Mouse (Mus musculus) limb, embryonic 15.5 days (tissue): Measurements from ENCODE around the gene Olfr803. TPM values are rescaled to one million over a fixed set of nuclear protein-coding genes. Genes with fewer than 3 reads are reported as not detected.

Source experiments
- ATAC-seq: fragments of 200-750 bp; cut with Nextera tagmentation; 2 replicates; pipeline ENCODE4 v1.8.0; 2017; ENCODE audit warnings: low read depth, moderate TSS enrichment; ENCODE audit not compliant: insufficient number of reproducible peaks, low FRiP score, low TSS enrichment
- H3K27ac ChIP-seq: fragments of 300-500 bp; sonication (generic); 2 replicates; pipeline ENCODE4 v1.5.1; 2015; ENCODE audit warnings: moderate library complexity, mild to moderate bottlenecking, inconsistent platforms
- H3K27me3 ChIP-seq: fragments of 300-500 bp; sonication (generic); 2 replicates; pipeline ENCODE4 v1.6.1; 2015; ENCODE audit warnings: inconsistent platforms
- H3K36me3 ChIP-seq: fragments of 300-500 bp; sonication (generic); 2 replicates; pipeline ENCODE4 v1.6.1; 2015; ENCODE audit warnings: inconsistent platforms
- H3K4me1 ChIP-seq: fragments of 300-500 bp; sonication (generic); 2 replicates; pipeline ENCODE4 v1.6.1; 2015; ENCODE audit warnings: inconsistent platforms
- H3K4me2 ChIP-seq: fragments of 300-500 bp; sonication (generic); 2 replicates; pipeline ENCODE4 v1.6.1; 2015; ENCODE audit warnings: mild to moderate bottlenecking, inconsistent platforms
- H3K4me3 ChIP-seq: fragments of 300-500 bp; sonication (generic); 2 replicates; pipeline ENCODE4 v1.5.1; 2015; ENCODE audit warnings: mild to moderate bottlenecking, inconsistent platforms
- H3K9ac ChIP-seq: fragments of 300-500 bp; sonication (generic); 2 replicates; pipeline ENCODE4 v1.6.1; 2015; ENCODE audit warnings: inconsistent platforms
- H3K9me3 ChIP-seq: fragments of 300-500 bp; sonication (generic); 2 replicates; pipeline ENCODE4 v1.6.1; 2016; ENCODE audit warnings: inconsistent platforms
- WGBS: fragments of 180-500 bp; shearing (Covaris S2); methylation state at CpG from one replicate; pipeline ENCODE4 v1.1.7; 2015; 5-methylcytosine and 5-hydroxymethylcytosine counted together
- microRNA-seq: library from miRNA; unstranded; fragments of <30 nt; microRNA quantifications from one replicate; pipeline ENCODE4, GENCODE M21; 2016
- polyA plus RNA-seq: library from polyadenylated mRNA; unstranded; fragments of >200 nt; fragmentation: Nextera tagmentation; extraction: Ambion mirVana; gene quantifications from 2 replicates; pipeline ENCODE4 v1.2.1, GENCODE M21; 2015

Gene Olfr803
- not detected in 2 replicates for polyA plus RNA-seq

- Histone ChIP-seq H3K9ac (no peak within 1 kb of the TSS), H3K27me3 (no peaks in the 10 kb centered on the region), H3K4me1 (no peaks in the 10 kb centered on the region), H3K4me3 (no peak within 1 kb of the TSS), H3K4me2 (no peak within 1 kb of the TSS), H3K9me3 (no peaks in the 10 kb centered on the region), H3K27ac (no peak within 1 kb of the TSS), H3K36me3 (no peaks in the 10 kb centered on the region)
- ATAC-seq = no peak
- 63% methylated on average over 2 of the region's 2 CpGs for WGBS
These were observed at the start of gene Olfr803 for GRCm38 (mm10) chr10:129694186-129694585. Gene Olfr803 (minus strand): TSS chr10:129694286.

- H3K36me3 ChIP-seq = no peaks in the 10 kb centered on the region
These were observed 47.7 kb upstream of the Olfr803 start, which contains the start of gene Olfr806 for GRCm38 (mm10) chr10:129741821-129742220. Gene Olfr806 (minus strand): TSS chr10:129741921.

GRCm38 (mm10) chr10:129729275-129729674 is 35.2 kb upstream of the Olfr803 start, which contains the start of gene Olfr805:
Gene Olfr805 (minus strand): TSS chr10:129729375.
- Histone ChIP-seq H3K9ac (no peak within 1 kb of the TSS), H3K36me3 (no peaks in the 10 kb centered on the region), H3K27ac (no peak within 1 kb of the TSS), H3K4me2 (no peak within 1 kb of the TSS), H3K27me3 (no peaks in the 10 kb centered on the region), H3K9me3 (no peaks in the 10 kb centered on the region), H3K4me1 (no peaks in the 10 kb centered on the region), H3K4me3 (no peak within 1 kb of the TSS)
- WGBS = 93% methylated on average over 2 of the region's 2 CpGs
- ATAC-seq = no peak

More at GRCm38 (mm10) chr10:129741821-129742220, 47.7 kb upstream of the Olfr803 start, which contains the start of gene Olfr806:
- Histone ChIP-seq H3K4me3 (no peak within 1 kb of the TSS), H3K4me2 (no peak within 1 kb of the TSS), H3K4me1 (no peaks in the 10 kb centered on the region), H3K9ac (no peak within 1 kb of the TSS), H3K9me3 (no peaks in the 10 kb centered on the region), H3K27ac (no peak within 1 kb of the TSS), H3K27me3 (no peaks in the 10 kb centered on the region)
- ATAC-seq = no peak

- H3K9me3 ChIP-seq = no peaks in the 10 kb centered on the region
- no peak for ATAC-seq
- no peak within 1 kb of the TSS for H3K4me2 ChIP-seq
- H3K4me3 ChIP-seq = no peak within 1 kb of the TSS
- H3K9ac ChIP-seq = no peak within 1 kb of the TSS
- H3K36me3 ChIP-seq = no peaks in the 10 kb centered on the region
- no peak within 1 kb of the TSS for H3K27ac ChIP-seq
- no peaks in the 10 kb centered on the region for H3K4me1 ChIP-seq
- H3K27me3 ChIP-seq = no peaks in the 10 kb centered on the region
These were observed 8.8 kb upstream of the Olfr803 start, which contains the start of gene Olfr804 for GRCm38 (mm10) chr10:129702910-129703309. Gene Olfr804 (plus strand): TSS chr10:129703210.

- Histone ChIP-seq H3K4me1 (no peaks in the 10 kb centered on the region), H3K36me3 (no peaks in the 10 kb centered on the region), H3K4me2 (no peak within 1 kb of the TSS), H3K9me3 (no peaks in the 10 kb centered on the region), H3K4me3 (no peak within 1 kb of the TSS), H3K27me3 (no peaks in the 10 kb centered on the region), H3K27ac (no peak within 1 kb of the TSS), H3K9ac (no peak within 1 kb of the TSS)
- 56% methylated on average over 1 of the region's 1 CpGs for WGBS
- no peak for ATAC-seq
These were observed 6.0 kb downstream of the Olfr803 start, which contains the start of gene Olfr802 for GRCm38 (mm10) chr10:129688069-129688468. Gene Olfr802 (minus strand): TSS chr10:129688169.

GRCm38 (mm10) chr10:129673765-129674164 is 20.3 kb downstream of the Olfr803 start, which contains the start of gene Olfr801:
Gene Olfr801 (minus strand): TSS chr10:129673865.
- no peak for ATAC-seq

GRCm38 (mm10) chr10:129657394-129657793 is 36.7 kb downstream of the Olfr803 start, which contains the start of gene Olfr800:
Gene Olfr800 (plus strand): TSS chr10:129657694.
- H3K36me3 ChIP-seq = no peaks in the 10 kb centered on the region
- H3K9me3 ChIP-seq = no peaks in the 10 kb centered on the region

More at GRCm38 (mm10) chr10:129673765-129674164, 20.3 kb downstream of the Olfr803 start, which contains the start of gene Olfr801:
- WGBS = 68% methylated on average over 1 of the region's 1 CpGs
- Histone ChIP-seq H3K4me1 (no peaks in the 10 kb centered on the region), H3K36me3 (no peaks in the 10 kb centered on the region), H3K4me3 (no peak within 1 kb of the TSS), H3K9ac (no peak within 1 kb of the TSS), H3K27me3 (no peaks in the 10 kb centered on the region), H3K27ac (no peak within 1 kb of the TSS), H3K9me3 (no peaks in the 10 kb centered on the region), H3K4me2 (no peak within 1 kb of the TSS)

GRCm38 (mm10) chr10:129651763-129652162 is 42.3 kb downstream of the Olfr803 start:
- H3K27ac ChIP-seq = no peak overlapping the region
- H3K4me1 ChIP-seq = no peaks in the 10 kb centered on the region
- H3K9me3 ChIP-seq = no peaks in the 10 kb centered on the region
- H3K4me3 ChIP-seq = no peak overlapping the region
- H3K9ac ChIP-seq = no peak overlapping the region
- WGBS = 92% methylated on average over 1 of the region's 1 CpGs
- ATAC-seq = no peak
- no peaks in the 10 kb centered on the region for H3K27me3 ChIP-seq
- H3K36me3 ChIP-seq = no peaks in the 10 kb centered on the region
- no peak overlapping the region for H3K4me2 ChIP-seq

More at GRCm38 (mm10) chr10:129657394-129657793, 36.7 kb downstream of the Olfr803 start, which contains the start of gene Olfr800:
- Histone ChIP-seq H3K27me3 (no peaks in the 10 kb centered on the region), H3K4me2 (no peak within 1 kb of the TSS), H3K9ac (no peak within 1 kb of the TSS), H3K27ac (no peak within 1 kb of the TSS), H3K4me1 (no peaks in the 10 kb centered on the region), H3K4me3 (no peak within 1 kb of the TSS)
- no peak for ATAC-seq

Small RNAs within 50 kb of the gene (microRNA-seq; reads per million reads assigned to microRNA genes)
- not detected for gene Gm24485

Other genes starting within 250 kb of the Olfr803 start
- gene Olfr787, start 232.4 kb downstream of the Olfr803 start, polyA plus RNA-seq = not detected in 2 replicates
- gene Olfr788, start 223.3 kb downstream of the Olfr803 start, polyA plus RNA-seq = not detected in 2 replicates
- gene Olfr789, start 209.5 kb downstream of the Olfr803 start, polyA plus RNA-seq = not detected in 2 replicates
- not detected in 2 replicates for gene Olfr790, start 195.8 kb downstream of the Olfr803 start, polyA plus RNA-seq
- not detected in 2 replicates for gene Olfr791, start 172.5 kb downstream of the Olfr803 start, polyA plus RNA-seq
- not detected in 2 replicates for gene Olfr792, start 155.1 kb downstream of the Olfr803 start, polyA plus RNA-seq
- not detected in 2 replicates for gene Olfr794, start 126.6 kb downstream of the Olfr803 start, polyA plus RNA-seq
- not detected in 2 replicates for gene Olfr796, start 81.7 kb downstream of the Olfr803 start, polyA plus RNA-seq
- not detected in 2 replicates for gene Olfr798, start 66.4 kb downstream of the Olfr803 start, polyA plus RNA-seq
- not detected in 2 replicates for gene Olfr799, start 56.8 kb downstream of the Olfr803 start, polyA plus RNA-seq
- not detected in 2 replicates for gene Olfr800, start 36.6 kb downstream of the Olfr803 start, polyA plus RNA-seq
- gene Olfr801, start 20.4 kb downstream of the Olfr803 start, polyA plus RNA-seq = not detected in 2 replicates
- gene Olfr802, start 6.1 kb downstream of the Olfr803 start, polyA plus RNA-seq = not detected in 2 replicates
- gene Olfr804, start 8.9 kb upstream of the Olfr803 start, polyA plus RNA-seq = not detected in 2 replicates
- gene Olfr805, start 35.1 kb upstream of the Olfr803 start, polyA plus RNA-seq = not detected in 2 replicates
- not detected in 2 replicates for gene Olfr806, start 47.6 kb upstream of the Olfr803 start, polyA plus RNA-seq
- gene Olfr807, start 63.5 kb upstream of the Olfr803 start, polyA plus RNA-seq = not detected in 2 replicates
- gene Olfr808, start 71.2 kb upstream of the Olfr803 start, polyA plus RNA-seq = not detected in 2 replicates
- not detected in 2 replicates for gene Olfr809, start 80.4 kb upstream of the Olfr803 start, polyA plus RNA-seq
- gene Olfr810, start 100.6 kb upstream of the Olfr803 start, polyA plus RNA-seq = not detected in 2 replicates
- gene Olfr811, start 110.1 kb upstream of the Olfr803 start, polyA plus RNA-seq = not detected in 2 replicates
- not detected in 2 replicates for gene Olfr812, start 151.8 kb upstream of the Olfr803 start, polyA plus RNA-seq
- gene Olfr813, start 161.1 kb upstream of the Olfr803 start, polyA plus RNA-seq = not detected in 2 replicates
- not detected in 2 replicates for gene Olfr814, start 185.6 kb upstream of the Olfr803 start, polyA plus RNA-seq
- gene Olfr815, start 211.6 kb upstream of the Olfr803 start, polyA plus RNA-seq = not detected in 2 replicates
- gene Olfr816, start 221.3 kb upstream of the Olfr803 start, polyA plus RNA-seq = not detected in 2 replicates